Mouse (Mus musculus) cerebellum, adult 2 months (tissue): Measurements from ENCODE around the gene Riiad1.

Experiments used
- CTCF ChIP-seq: fragments of 200-500 bp; IDR thresholded peaks from 2 replicates; pipeline ENCODE4 v1.5.1; 2011; ENCODE audit warnings: low read depth, mild to moderate bottlenecking, control low read depth, low read length, moderate library complexity, borderline replicate concordance; ENCODE audit not compliant: insufficient read depth
- POLR2A ChIP-seq: fragments of 200-500 bp; IDR thresholded peaks from 2 replicates; pipeline ENCODE4 v1.6.1; 2011; ENCODE audit warnings: low read length, control low read depth, borderline replicate concordance; ENCODE audit not compliant: insufficient read depth

GRCm38 (mm10) chr3:94479564-94479963 is 577 bp downstream of the Riiad1 start:
- TF ChIP-seq CTCF (no peak), POLR2A (no peak)
